Mouse (Mus musculus): ENCODE measurements at regions not wholly inside any gene's neighbourhood (a gene's known extent, or its start where the extent isn't known, plus 50 kb on each side); places are given as distances from the start of the nearest gene placed in this dataset.

GRCm38 (mm10) chr12:33605393-33605792 lies 176.0 kb downstream of the Twistnb start:
- peak; percentile 45; the same call in 1 of the 2 replicates for TF ChIP-seq CTCF (IDR thresholded peaks at IDR 0.05; ENCODE audit: low read depth)

GRCm38 (mm10) chr12:33607811-33608602 lies 178.6 kb downstream of the Twistnb start:
- peak; percentile 65 for TF ChIP-seq CTCF (IDR thresholded peaks at IDR 0.05; ENCODE audit: low read depth)
- WGBS: 62% methylated on average over 7 of the region's 7 CpGs
- no peak for ATAC-seq (replicated peaks; ENCODE audit: low FRiP score, low read depth)

More at GRCm38 (mm10) chr12:33605393-33605792, 176.0 kb downstream of the Twistnb start:
- 67% methylated on average over 4 of the region's 4 CpGs for WGBS
- Histone ChIP-seq H3K4me3 (replicated peaks; ENCODE audit: low read depth, low read length) (no peak overlapping the region), H3K27me3 (ENCODE audit: insufficient read depth, low read length) (no peaks in the 10 kb centered on the region), H3K4me2 (ENCODE audit: low read length) (no peak overlapping the region), H3K4me1 (replicated peaks; ENCODE audit: insufficient read depth, low read length) (no peaks in the 10 kb centered on the region), H3K9ac (ENCODE audit: low read depth, low read length) (no peak overlapping the region), H3K27ac (no peak overlapping the region), H3K9me3 (replicated peaks; ENCODE audit: low read length) (no peaks in the 10 kb centered on the region), H3K36me3 (ENCODE audit: insufficient read depth, low read length) (no peaks in the 10 kb centered on the region)
- ATAC-seq (replicated peaks; ENCODE audit: low FRiP score, low read depth) (no peak), DNase-seq (ENCODE audit: low spot score) (no peak)

GRCm38 (mm10) chr12:33612378-33612777 lies 182.9 kb downstream of the Twistnb start:
- Histone ChIP-seq H3K4me3 (replicated peaks; ENCODE audit: low read depth, low read length) (no peak overlapping the region), H3K36me3 (ENCODE audit: insufficient read depth, low read length) (no peaks in the 10 kb centered on the region), H3K4me2 (ENCODE audit: low read length) (no peak overlapping the region), H3K9me3 (replicated peaks; ENCODE audit: low read length) (no peaks in the 10 kb centered on the region), H3K27ac (no peak overlapping the region), H3K9ac (ENCODE audit: low read depth, low read length) (no peak overlapping the region), H3K4me1 (replicated peaks; ENCODE audit: insufficient read depth, low read length) (no peaks in the 10 kb centered on the region), H3K27me3 (ENCODE audit: insufficient read depth, low read length) (no peaks in the 10 kb centered on the region)
- no peak for DNase-seq (ENCODE audit: low spot score)
- WGBS: 78% methylated on average over 3 of the region's 3 CpGs
- no peak for ATAC-seq (replicated peaks; ENCODE audit: low FRiP score, low read depth)
- no peak for TF ChIP-seq CTCF (IDR thresholded peaks at IDR 0.05; ENCODE audit: low read depth)

More at GRCm38 (mm10) chr12:33607811-33608602, 178.6 kb downstream of the Twistnb start:
- Histone ChIP-seq H3K9ac (ENCODE audit: low read depth, low read length) (no peak overlapping the region), H3K4me2 (ENCODE audit: low read length) (no peak overlapping the region), H3K27ac (no peak overlapping the region), H3K4me1 (replicated peaks; ENCODE audit: insufficient read depth, low read length) (no peaks in the 10 kb centered on the region), H3K36me3 (ENCODE audit: insufficient read depth, low read length) (no peaks in the 10 kb centered on the region), H3K9me3 (replicated peaks; ENCODE audit: low read length) (no peaks in the 10 kb centered on the region), H3K4me3 (replicated peaks; ENCODE audit: low read depth, low read length) (no peak overlapping the region), H3K27me3 (ENCODE audit: insufficient read depth, low read length) (no peaks in the 10 kb centered on the region)
- peak; percentile 54 for DNase-seq (ENCODE audit: low spot score)

- 50% methylated on average over 4 of the region's 4 CpGs for WGBS
- peak; percentile 31 for DNase-seq (ENCODE audit: low spot score)
Observed at GRCm38 (mm10) chr12:33620391-33620790, 191.0 kb downstream of the Twistnb start.

GRCm38 (mm10) chr12:33626092-33626882 lies 196.9 kb downstream of the Twistnb start:
- WGBS: 61% methylated on average over 4 of the region's 4 CpGs
- H3K27ac ChIP-seq: no peak overlapping the region
- H3K4me2 ChIP-seq (ENCODE audit: low read length): no peak overlapping the region
- no peaks in the 10 kb centered on the region for H3K4me1 ChIP-seq (replicated peaks; ENCODE audit: insufficient read depth, low read length)
- no peaks in the 10 kb centered on the region for H3K36me3 ChIP-seq (ENCODE audit: insufficient read depth, low read length)
- DNase-seq (ENCODE audit: low spot score) (no peak), ATAC-seq (replicated peaks; ENCODE audit: low FRiP score, low read depth) (no peak)
- H3K27me3 ChIP-seq (ENCODE audit: insufficient read depth, low read length): no peaks in the 10 kb centered on the region
- no peaks in the 10 kb centered on the region for H3K9me3 ChIP-seq (replicated peaks; ENCODE audit: low read length)
- H3K4me3 ChIP-seq (replicated peaks; ENCODE audit: low read depth, low read length): no peak overlapping the region
- H3K9ac ChIP-seq (ENCODE audit: low read depth, low read length): no peak overlapping the region
- no peak for TF ChIP-seq CTCF (IDR thresholded peaks at IDR 0.05; ENCODE audit: low read depth)

More at GRCm38 (mm10) chr12:33620391-33620790, 191.0 kb downstream of the Twistnb start:
- H3K4me1 ChIP-seq (replicated peaks; ENCODE audit: insufficient read depth, low read length): no peaks in the 10 kb centered on the region
- no peak overlapping the region for H3K4me3 ChIP-seq (replicated peaks; ENCODE audit: low read depth, low read length)
- TF ChIP-seq CTCF (IDR thresholded peaks at IDR 0.05; ENCODE audit: low read depth): no peak
- no peak overlapping the region for H3K9ac ChIP-seq (ENCODE audit: low read depth, low read length)
- no peaks in the 10 kb centered on the region for H3K9me3 ChIP-seq (replicated peaks; ENCODE audit: low read length)
- no peaks in the 10 kb centered on the region for H3K27me3 ChIP-seq (ENCODE audit: insufficient read depth, low read length)
- no peaks in the 10 kb centered on the region for H3K36me3 ChIP-seq (ENCODE audit: insufficient read depth, low read length)
- ATAC-seq (replicated peaks; ENCODE audit: low FRiP score, low read depth): no peak
- no peak overlapping the region for H3K4me2 ChIP-seq (ENCODE audit: low read length)
- no peak overlapping the region for H3K27ac ChIP-seq

- no peak for TF ChIP-seq CTCF (IDR thresholded peaks at IDR 0.05; ENCODE audit: low read depth)
- 83% methylated on average over 1 of the region's 1 CpGs for WGBS
Observed at GRCm38 (mm10) chr12:33652597-33652996, 223.2 kb downstream of the Twistnb start.

More at GRCm38 (mm10) chr12:33652597-33652996, 223.2 kb downstream of the Twistnb start:
- H3K27me3 ChIP-seq (ENCODE audit: insufficient read depth, low read length): no peaks in the 10 kb centered on the region
- DNase-seq (ENCODE audit: low spot score) (no peak), ATAC-seq (replicated peaks; ENCODE audit: low FRiP score, low read depth) (no peak)
- no peaks in the 10 kb centered on the region for H3K36me3 ChIP-seq (ENCODE audit: insufficient read depth, low read length)
- no peaks in the 10 kb centered on the region for H3K9me3 ChIP-seq (replicated peaks; ENCODE audit: low read length)
- H3K4me3 ChIP-seq (replicated peaks; ENCODE audit: low read depth, low read length): no peak overlapping the region
- H3K27ac ChIP-seq: no peak overlapping the region
- H3K4me1 ChIP-seq (replicated peaks; ENCODE audit: insufficient read depth, low read length): no peaks in the 10 kb centered on the region
- no peak overlapping the region for H3K9ac ChIP-seq (ENCODE audit: low read depth, low read length)
- no peak overlapping the region for H3K4me2 ChIP-seq (ENCODE audit: low read length)

All from kidney, postnatal 0 days (tissue).